Mouse (Mus musculus) B cell, adult 2 months (primary cell): Measurements from ENCODE around the gene Zpr1.
"Not testable (repeated sequence)": the region's sequence is repeated elsewhere in the genome, so short reads cannot be mapped to it uniquely, and the experiment has no call there.

Experiments
- DNase-seq, 2 experiments: peaks; one replicate each; pipeline ENCODE4 v3.0.0; 2022

Zpr1 gene

GRCm38 (mm10) chr9:46268343-46268873, 4.5 kb upstream of the Zpr1 start, which contains the start of gene Apoa5:
Gene Apoa5, plus strand, starts transcription at chr9:46268633.
- DNase-seq, result no peak

- no peak for DNase-seq
Measured at GRCm38 (mm10) chr9:46269125-46269524, 3.7 kb upstream of the Zpr1 start.

- DNase-seq, result no peak
Measured at GRCm38 (mm10) chr9:46270782-46271181, 2.1 kb upstream of the Zpr1 start.

GRCm38 (mm10) chr9:46272070-46272469, 794 bp upstream of the Zpr1 start:
- no peak for DNase-seq

GRCm38 (mm10) chr9:46274494-46274893, 1.6 kb downstream of the Zpr1 start:
- no peak for DNase-seq

- DNase-seq, result peak; percentile 96
Measured at GRCm38 (mm10) chr9:46282631-46283436, 10.0 kb downstream of the Zpr1 start, which contains the start of gene Bud13. Gene Bud13, plus strand, starts transcription at chr9:46283008.

- DNase-seq, result no peak
Measured at GRCm38 (mm10) chr9:46298381-46298780, 25.5 kb downstream of the Zpr1 start.

GRCm38 (mm10) chr9:46302142-46302541, 29.3 kb downstream of the Zpr1 start:
- DNase-seq, result peak; percentile 61 to 63

GRCm38 (mm10) chr9:46309121-46309520, 36.3 kb downstream of the Zpr1 start:
- no peak for DNase-seq

- peak; percentile 69 to 72 for DNase-seq
Measured at GRCm38 (mm10) chr9:46314507-46314906, 41.6 kb downstream of the Zpr1 start.

GRCm38 (mm10) chr9:46314921-46315320, 42.1 kb downstream of the Zpr1 start:
- DNase-seq, result no peak

- DNase-seq, result no peak
Measured at GRCm38 (mm10) chr9:46315807-46316365, 43.0 kb downstream of the Zpr1 start.

- no peak for DNase-seq
Measured at GRCm38 (mm10) chr9:46316388-46316787, 43.5 kb downstream of the Zpr1 start.

- no peak for DNase-seq
Measured at GRCm38 (mm10) chr9:46316909-46317308, 44.0 kb downstream of the Zpr1 start.

- DNase-seq, result no peak
Measured at GRCm38 (mm10) chr9:46317957-46318356, 45.1 kb downstream of the Zpr1 start.

GRCm38 (mm10) chr9:46319886-46320285, 47.0 kb downstream of the Zpr1 start, which contains the start of gene 4931429L15Rik:
Gene 4931429L15Rik, minus strand, starts transcription at chr9:46319986.
- DNase-seq, result not testable (repeated sequence)

GRCm38 (mm10) chr9:46320461-46320860, 47.6 kb downstream of the Zpr1 start:
- DNase-seq, result no peak

GRCm38 (mm10) chr9:46326694-46327405, 54.0 kb downstream of the Zpr1 start:
- DNase-seq, result no peak

GRCm38 (mm10) chr9:46327706-46328571, 55.1 kb downstream of the Zpr1 start:
- no peak for DNase-seq

GRCm38 (mm10) chr9:46328572-46329249, 55.8 kb downstream of the Zpr1 start:
- no peak for DNase-seq

GRCm38 (mm10) chr9:46329250-46329648, 56.4 kb downstream of the Zpr1 start:
- no peak for DNase-seq
